Mouse (Mus musculus) erythroblast, embryonic 14.5 days (primary cell): ENCODE results near the gene Syn3.

Experiments
- GATA1 ChIP-seq: IDR thresholded peaks from 2 replicates; pipeline ENCODE4 v1.6.1; 2012; ENCODE audit warnings: low read length, inconsistent platforms, mixed read lengths
- TAL1 ChIP-seq: IDR thresholded peaks from 3 replicates; pipeline ENCODE4 v1.6.1; 2012; ENCODE audit warnings: low read length, inconsistent platforms, mixed read lengths

DNA sequence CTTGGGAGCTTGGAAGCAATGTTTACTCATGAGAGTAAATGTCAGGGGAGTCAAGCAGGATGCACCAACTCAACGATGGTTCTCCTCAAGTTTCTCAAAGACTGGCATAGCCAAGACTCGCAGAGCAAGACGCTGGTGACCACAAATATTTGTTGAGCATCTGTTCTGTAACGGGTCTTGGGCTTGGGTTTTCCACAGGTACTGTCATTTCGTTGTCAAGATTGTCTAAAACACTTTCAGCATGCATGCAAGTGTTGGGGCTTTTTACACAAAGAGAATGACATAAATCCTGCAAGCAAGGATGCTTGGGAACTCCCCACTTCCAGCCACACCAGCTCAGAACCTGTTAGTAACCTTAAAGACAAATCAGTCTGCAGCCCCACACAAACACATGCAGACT is 10.2 kb downstream of the Syn3 start:
- TF ChIP-seq GATA1 = no peak
- no peak for TF ChIP-seq TAL1
